Mouse (Mus musculus): ENCODE data around the gene Med17.

DNA sequence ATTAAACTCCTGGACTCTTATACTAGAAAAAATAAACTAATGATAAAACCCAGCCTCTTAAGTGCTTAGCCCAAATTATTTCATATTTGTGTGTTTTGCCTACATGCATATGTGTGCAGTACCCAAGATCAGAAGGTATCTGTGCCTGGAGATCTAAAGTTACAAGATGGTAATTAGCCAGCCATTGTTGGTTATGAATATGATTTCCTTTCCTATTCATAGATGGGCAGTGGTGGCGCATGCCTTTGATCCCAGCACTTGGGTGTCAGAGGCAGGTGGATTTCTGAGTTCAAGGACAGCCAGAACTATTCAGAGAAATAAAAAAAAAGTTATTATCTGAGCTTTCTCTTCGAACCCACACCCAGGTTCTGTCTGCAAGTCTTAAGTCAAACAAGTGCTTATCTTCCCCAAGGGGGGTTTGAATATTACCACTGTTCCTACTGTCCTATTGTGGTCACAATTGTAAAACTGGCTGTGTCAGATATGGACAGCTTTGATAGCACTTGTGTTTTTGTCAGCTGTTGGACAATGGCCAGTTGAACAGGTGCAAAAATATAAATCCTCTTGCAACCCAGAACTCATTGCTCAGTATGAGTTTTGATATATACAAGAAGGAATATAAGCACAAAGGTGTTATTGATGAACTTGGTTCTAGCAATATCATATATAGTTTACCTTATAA is 32.5 kb upstream of the Med17 start:
- no peak for TF ChIP-seq MAFK (IDR thresholded peaks at IDR 0.05; ENCODE audit: insufficient read depth, low read depth, low read length)
- TF ChIP-seq HCFC1 (IDR thresholded peaks at IDR 0.05; ENCODE audit: borderline replicate concordance, insufficient read depth, low read length), result no peak
- TF ChIP-seq ZC3H11A (IDR thresholded peaks at IDR 0.05; ENCODE audit: borderline replicate concordance, low read depth, low read length), result no peak

Measured in ES-E14 (cell line).